Mouse (Mus musculus) megakaryocyte, embryonic 14.5 days (primary cell): ENCODE results near the gene B4galt7.

Experiments used
- FLI1 ChIP-seq: IDR thresholded peaks from 2 replicates; pipeline ENCODE4 v1.6.1; 2012; ENCODE audit warnings: low read length, inconsistent platforms, mixed read lengths
- GATA1 ChIP-seq: IDR thresholded peaks from 3 replicates; pipeline ENCODE4 v1.6.1; 2012; ENCODE audit warnings: mixed read lengths, low read length, inconsistent platforms, borderline replicate concordance

DNA sequence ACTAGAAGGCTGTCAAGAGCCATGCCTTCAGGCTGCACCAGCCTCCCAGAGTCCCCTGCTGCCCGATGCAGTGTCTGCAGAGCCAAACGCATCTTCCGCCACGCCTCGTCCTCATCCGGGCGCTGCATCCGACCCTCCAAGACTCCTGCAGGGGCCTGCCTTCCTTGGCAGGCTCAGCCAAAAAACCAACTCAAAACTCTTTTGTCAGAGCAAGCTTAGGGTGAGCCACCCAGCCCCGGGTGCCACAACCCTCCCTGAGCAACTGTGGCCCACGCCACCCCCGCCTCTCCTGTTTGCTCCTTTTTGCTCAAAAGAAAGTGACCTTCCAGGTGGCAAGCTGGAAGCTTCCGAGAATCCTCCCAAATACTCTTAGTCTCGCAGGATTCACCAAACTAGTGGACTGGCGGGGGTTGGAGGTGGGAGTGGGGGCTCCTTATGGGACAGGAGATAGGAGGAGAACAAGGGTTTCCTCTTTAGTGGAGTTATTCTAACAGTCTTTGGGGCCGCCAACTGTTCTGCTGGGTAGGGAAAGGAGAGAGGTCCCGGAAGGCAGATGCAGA is 29.9 kb upstream of the B4galt7 start:
- TF ChIP-seq GATA1: no peak
- no peak for TF ChIP-seq FLI1
